Mouse (Mus musculus) limb, embryonic 15.5 days (tissue): ENCODE measurements at regions not wholly inside any gene's neighbourhood (a gene's known extent, or its start where the extent isn't known, plus 50 kb on each side); places are given as distances from the start of the nearest gene placed in this dataset.

Experiments
- ATAC-seq: fragments of 200-750 bp; cut with Nextera tagmentation; 2 replicates; pipeline ENCODE4 v1.8.0; 2017; ENCODE audit warnings: low read depth, moderate TSS enrichment; ENCODE audit not compliant: insufficient number of reproducible peaks, low FRiP score, low TSS enrichment
- H3K27ac ChIP-seq: fragments of 300-500 bp; sonication (generic); 2 replicates; pipeline ENCODE4 v1.5.1; 2015; ENCODE audit warnings: moderate library complexity, mild to moderate bottlenecking, inconsistent platforms
- H3K27me3 ChIP-seq: fragments of 300-500 bp; sonication (generic); 2 replicates; pipeline ENCODE4 v1.6.1; 2015; ENCODE audit warnings: inconsistent platforms
- H3K36me3 ChIP-seq: fragments of 300-500 bp; sonication (generic); 2 replicates; pipeline ENCODE4 v1.6.1; 2015; ENCODE audit warnings: inconsistent platforms
- H3K4me1 ChIP-seq: fragments of 300-500 bp; sonication (generic); 2 replicates; pipeline ENCODE4 v1.6.1; 2015; ENCODE audit warnings: inconsistent platforms
- H3K4me2 ChIP-seq: fragments of 300-500 bp; sonication (generic); 2 replicates; pipeline ENCODE4 v1.6.1; 2015; ENCODE audit warnings: mild to moderate bottlenecking, inconsistent platforms
- H3K4me3 ChIP-seq: fragments of 300-500 bp; sonication (generic); 2 replicates; pipeline ENCODE4 v1.5.1; 2015; ENCODE audit warnings: mild to moderate bottlenecking, inconsistent platforms
- H3K9ac ChIP-seq: fragments of 300-500 bp; sonication (generic); 2 replicates; pipeline ENCODE4 v1.6.1; 2015; ENCODE audit warnings: inconsistent platforms
- H3K9me3 ChIP-seq: fragments of 300-500 bp; sonication (generic); 2 replicates; pipeline ENCODE4 v1.6.1; 2016; ENCODE audit warnings: inconsistent platforms
- WGBS: fragments of 180-500 bp; shearing (Covaris S2); methylation state at CpG from one replicate; pipeline ENCODE4 v1.1.7; 2015; 5-methylcytosine and 5-hydroxymethylcytosine counted together

GRCm38 (mm10) chr3:39987710-39988109 is 543.4 kb upstream of the Intu start:
- Histone ChIP-seq H3K9ac (no peak overlapping the region), H3K4me2 (no peak overlapping the region), H3K36me3 (no peaks in the 10 kb centered on the region), H3K27ac (no peak overlapping the region), H3K9me3 (no peaks in the 10 kb centered on the region), H3K4me3 (no peak overlapping the region), H3K4me1 (no peaks in the 10 kb centered on the region), H3K27me3 (no peaks in the 10 kb centered on the region)
- 68% methylated on average over 1 of the region's 1 CpGs for WGBS
- ATAC-seq: no peak

GRCm38 (mm10) chr3:39998628-39999027 is 532.5 kb upstream of the Intu start:
- Histone ChIP-seq H3K9ac (no peak overlapping the region), H3K4me1 (no peaks in the 10 kb centered on the region)
- 44% methylated on average over 5 of the region's 5 CpGs for WGBS

GRCm38 (mm10) chr3:39999846-40000245 is 531.2 kb upstream of the Intu start:
- H3K4me2 ChIP-seq: no peak overlapping the region
- WGBS: 98% methylated on average over 1 of the region's 1 CpGs
- H3K4me3 ChIP-seq: no peak overlapping the region
- no peaks in the 10 kb centered on the region for H3K9me3 ChIP-seq
- H3K36me3 ChIP-seq: no peaks in the 10 kb centered on the region
- no peaks in the 10 kb centered on the region for H3K27me3 ChIP-seq
- H3K9ac ChIP-seq: no peak overlapping the region
- H3K27ac ChIP-seq: no peak overlapping the region
- no peak for ATAC-seq
- no peaks in the 10 kb centered on the region for H3K4me1 ChIP-seq

More at GRCm38 (mm10) chr3:39998628-39999027, 532.5 kb upstream of the Intu start:
- no peak for ATAC-seq
- Histone ChIP-seq H3K36me3 (no peaks in the 10 kb centered on the region), H3K4me3 (no peak overlapping the region), H3K27ac (no peak overlapping the region), H3K4me2 (no peak overlapping the region), H3K27me3 (no peaks in the 10 kb centered on the region), H3K9me3 (no peaks in the 10 kb centered on the region)

GRCm38 (mm10) chr3:40002838-40003237 is 528.2 kb upstream of the Intu start:
- Histone ChIP-seq H3K36me3 (no peaks in the 10 kb centered on the region), H3K27ac (no peak overlapping the region), H3K9ac (no peak overlapping the region), H3K4me3 (no peak overlapping the region), H3K4me2 (no peak overlapping the region), H3K27me3 (no peaks in the 10 kb centered on the region), H3K9me3 (no peaks in the 10 kb centered on the region), H3K4me1 (no peaks in the 10 kb centered on the region)
- no peak for ATAC-seq
- 81% methylated on average over 3 of the region's 3 CpGs for WGBS

GRCm38 (mm10) chr3:40010051-40010450 is 521.0 kb upstream of the Intu start:
- no peaks in the 10 kb centered on the region for H3K36me3 ChIP-seq
- H3K4me3 ChIP-seq: no peak overlapping the region
- H3K4me2 ChIP-seq: no peak overlapping the region
- H3K4me1 ChIP-seq: no peaks in the 10 kb centered on the region
- H3K9ac ChIP-seq: no peak overlapping the region
- no peak overlapping the region for H3K27ac ChIP-seq
- no peaks in the 10 kb centered on the region for H3K27me3 ChIP-seq
- no peak for ATAC-seq
- no peaks in the 10 kb centered on the region for H3K9me3 ChIP-seq
- 75% methylated on average over 5 of the region's 5 CpGs for WGBS

- Histone ChIP-seq H3K4me2 (no peak overlapping the region), H3K4me3 (no peak overlapping the region), H3K36me3 (no peaks in the 10 kb centered on the region), H3K9me3 (no peaks in the 10 kb centered on the region), H3K4me1 (peaks cover 6% of the 10 kb centered on the region; the same call in 1 of the 2 replicates), H3K27me3 (no peaks in the 10 kb centered on the region), H3K9ac (no peak overlapping the region), H3K27ac (peak overlapping the region; percentile 67; the same call in 1 of the 2 replicates)
- WGBS: 13% methylated on average over 2 of the region's 2 CpGs
- ATAC-seq: no peak
Measured at GRCm38 (mm10) chr3:40021682-40022081, 509.4 kb upstream of the Intu start.

GRCm38 (mm10) chr3:40027713-40028112 is 503.4 kb upstream of the Intu start:
- Histone ChIP-seq H3K27me3 (no peaks in the 10 kb centered on the region), H3K4me2 (no peak overlapping the region), H3K27ac (no peak overlapping the region), H3K36me3 (no peaks in the 10 kb centered on the region), H3K4me1 (no peaks in the 10 kb centered on the region), H3K4me3 (no peak overlapping the region), H3K9ac (no peak overlapping the region), H3K9me3 (no peaks in the 10 kb centered on the region)
- ATAC-seq: no peak

- H3K27me3 ChIP-seq: no peaks in the 10 kb centered on the region
- H3K4me3 ChIP-seq: no peak overlapping the region
- no peak overlapping the region for H3K27ac ChIP-seq
- H3K4me2 ChIP-seq: no peak overlapping the region
- H3K9ac ChIP-seq: no peak overlapping the region
- H3K36me3 ChIP-seq: no peaks in the 10 kb centered on the region
- no peaks in the 10 kb centered on the region for H3K9me3 ChIP-seq
- no peaks in the 10 kb centered on the region for H3K4me1 ChIP-seq
- ATAC-seq: no peak
- 63% methylated on average over 2 of the region's 2 CpGs for WGBS
Measured at GRCm38 (mm10) chr3:40036177-40036576, 494.9 kb upstream of the Intu start.

GRCm38 (mm10) chr3:40049721-40050120 is 481.4 kb upstream of the Intu start:
- no peak overlapping the region for H3K27ac ChIP-seq
- 36% methylated on average over 4 of the region's 4 CpGs for WGBS

GRCm38 (mm10) chr3:40058281-40058680 is 472.8 kb upstream of the Intu start:
- H3K27me3 ChIP-seq: no peaks in the 10 kb centered on the region
- WGBS: 60% methylated on average over 5 of the region's 5 CpGs
- no peaks in the 10 kb centered on the region for H3K9me3 ChIP-seq
- no peak overlapping the region for H3K9ac ChIP-seq
- H3K36me3 ChIP-seq: no peaks in the 10 kb centered on the region
- peaks cover 4% of the 10 kb centered on the region; the same call in 1 of the 2 replicates for H3K4me1 ChIP-seq
- ATAC-seq: no peak
- H3K4me3 ChIP-seq: no peak overlapping the region
- H3K27ac ChIP-seq: 0 out of 2 replicates have a peak overlapping the region, but pooled peaks have one; percentile 44
- H3K4me2 ChIP-seq: no peak overlapping the region

More at GRCm38 (mm10) chr3:40049721-40050120, 481.4 kb upstream of the Intu start:
- H3K9ac ChIP-seq: no peak overlapping the region
- no peaks in the 10 kb centered on the region for H3K36me3 ChIP-seq
- no peak for ATAC-seq
- H3K4me1 ChIP-seq: 0 out of 2 replicates have a peak, but pooled peaks cover 4% of the 10 kb centered on the region
- H3K27me3 ChIP-seq: no peaks in the 10 kb centered on the region
- no peak overlapping the region for H3K4me3 ChIP-seq
- no peaks in the 10 kb centered on the region for H3K9me3 ChIP-seq
- H3K4me2 ChIP-seq: no peak overlapping the region

GRCm38 (mm10) chr3:40058719-40059420 is 472.2 kb upstream of the Intu start:
- Histone ChIP-seq H3K4me2 (0 out of 2 replicates have a peak overlapping the region, but pooled peaks have one; percentile 15), H3K9ac (no peak overlapping the region), H3K27ac (peak overlapping the region; percentile 44), H3K36me3 (no peaks in the 10 kb centered on the region), H3K9me3 (no peaks in the 10 kb centered on the region), H3K27me3 (no peaks in the 10 kb centered on the region), H3K4me3 (no peak overlapping the region), H3K4me1 (peaks cover 4% of the 10 kb centered on the region; the same call in 1 of the 2 replicates)
- WGBS: 44% methylated on average over 16 of the region's 16 CpGs
- no peak for ATAC-seq

GRCm38 (mm10) chr3:40070137-40070667 is 460.9 kb upstream of the Intu start:
- Histone ChIP-seq H3K27ac (no peak overlapping the region), H3K9ac (no peak overlapping the region), H3K4me2 (no peak overlapping the region), H3K27me3 (no peaks in the 10 kb centered on the region), H3K36me3 (no peaks in the 10 kb centered on the region), H3K9me3 (no peaks in the 10 kb centered on the region), H3K4me1 (no peaks in the 10 kb centered on the region), H3K4me3 (no peak overlapping the region)
- 45% methylated on average over 8 of the region's 8 CpGs for WGBS
- ATAC-seq: no peak
